Mouse (Mus musculus) adrenal gland, postnatal 36 days (tissue): ENCODE measurements around the gene Gm17555. TPM values are rescaled to one million over a fixed set of nuclear protein-coding genes. Genes with fewer than 3 reads are reported as not detected.
A peak's percentile ranks its signal among the peaks of the same experiment; 100 is the strongest.
"Not testable (repeated sequence)": the region's sequence is repeated elsewhere in the genome, so short reads cannot be mapped to it uniquely, and the experiment has no call there.

Source experiments
- DNase-seq, 2 experiments: peaks; one replicate each; pipeline ENCODE4 v3.0.0; 2021; ENCODE audit warnings: mixed read lengths in 1 of 2
- long read RNA-seq, 2 experiments: library from polyadenylated mRNA; stranded (forward); transcript quantifications; one replicate each; pipeline ENCODE4 v2.0.0; 2021; ENCODE audit warnings: borderline sequencing depth in 2 of 2
- total RNA-seq, 2 experiments: library from RNA; stranded (reverse); gene quantifications; 2 replicates each; pipeline ENCODE4 v1.2.3; 2021

Gm17555 gene
- total RNA-seq: not detected
- long read RNA-seq, experiment 1: 0 reads
- long read RNA-seq, experiment 2: 0 reads

DNA sequence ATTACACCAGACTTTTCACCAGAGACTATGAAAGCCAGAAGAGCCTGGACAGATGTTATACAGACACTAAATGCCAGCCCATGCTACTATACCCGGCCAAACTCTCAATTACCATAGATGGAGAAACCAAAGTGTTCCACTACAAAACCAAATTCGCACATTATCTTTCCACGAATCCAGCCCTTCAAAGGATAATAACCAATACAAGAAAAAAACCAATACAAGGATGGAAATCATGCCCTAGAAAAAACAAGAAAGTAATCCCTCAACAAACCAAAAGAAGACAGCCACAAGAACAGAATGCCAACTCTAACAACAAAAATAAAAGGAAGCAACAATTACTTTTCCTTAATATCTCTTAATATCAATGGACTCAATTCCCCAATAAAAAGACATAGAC is at the start of gene Gm17555:
Gm17555 (plus strand) TSS at position 301 of the 400 bp plus-strand sequence.
- not testable (repeated sequence) for DNase-seq

DNA sequence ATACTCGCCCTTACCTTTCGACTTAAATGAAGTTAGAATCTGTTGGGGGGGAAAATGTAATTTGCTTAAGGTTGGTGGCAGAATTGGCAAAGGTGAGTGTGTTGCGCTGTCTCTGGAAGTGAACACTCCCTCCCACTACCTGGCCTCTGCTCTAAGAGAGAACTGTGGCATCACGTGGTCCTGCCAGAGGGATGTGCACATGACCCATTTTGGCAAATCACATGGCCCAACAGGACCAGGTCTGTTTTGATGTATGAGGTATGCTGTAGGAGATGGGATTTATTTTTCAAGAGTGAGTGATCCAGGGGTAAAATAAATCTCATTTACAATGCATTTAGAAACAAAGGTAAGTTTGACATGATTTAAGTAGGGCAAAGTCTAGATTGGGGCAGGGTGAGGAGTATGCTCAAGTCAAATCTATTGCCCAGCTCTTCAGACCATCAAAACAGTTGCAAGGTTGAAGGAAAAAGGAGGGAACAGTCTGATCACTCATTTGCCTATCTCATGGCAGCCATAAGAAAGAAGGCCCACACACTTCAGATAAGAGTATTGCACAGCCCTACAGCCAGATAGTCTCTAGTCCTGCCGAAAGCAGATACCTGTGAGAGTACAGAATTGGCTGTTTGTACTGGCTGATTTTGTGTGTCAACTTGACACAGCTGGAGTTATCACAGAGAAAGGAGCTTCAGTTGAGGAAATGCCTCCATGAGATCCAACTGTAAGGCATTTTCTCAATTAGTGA is 49.5 kb upstream of the Gm17555 start:
- no peak for DNase-seq

DNA sequence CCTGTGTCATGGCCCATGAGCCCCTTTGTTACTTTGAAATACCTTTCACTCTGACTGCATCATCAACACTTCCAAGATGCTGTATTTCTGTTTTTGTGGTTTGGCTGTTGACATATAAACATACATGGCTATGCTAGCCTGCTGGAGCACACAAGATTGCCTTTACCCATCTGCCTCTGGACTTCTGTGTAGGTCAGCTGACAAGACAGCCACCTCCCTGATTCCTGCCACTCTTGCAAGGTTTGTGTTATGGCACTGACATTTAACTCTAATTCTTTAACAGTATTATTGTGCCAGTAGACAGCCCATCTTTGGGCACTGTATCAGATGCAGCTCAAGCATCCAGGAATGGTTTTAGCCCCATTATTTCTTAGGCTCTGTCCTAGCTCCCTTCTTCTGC is 48.6 kb upstream of the Gm17555 start:
- DNase-seq: no peak

DNA sequence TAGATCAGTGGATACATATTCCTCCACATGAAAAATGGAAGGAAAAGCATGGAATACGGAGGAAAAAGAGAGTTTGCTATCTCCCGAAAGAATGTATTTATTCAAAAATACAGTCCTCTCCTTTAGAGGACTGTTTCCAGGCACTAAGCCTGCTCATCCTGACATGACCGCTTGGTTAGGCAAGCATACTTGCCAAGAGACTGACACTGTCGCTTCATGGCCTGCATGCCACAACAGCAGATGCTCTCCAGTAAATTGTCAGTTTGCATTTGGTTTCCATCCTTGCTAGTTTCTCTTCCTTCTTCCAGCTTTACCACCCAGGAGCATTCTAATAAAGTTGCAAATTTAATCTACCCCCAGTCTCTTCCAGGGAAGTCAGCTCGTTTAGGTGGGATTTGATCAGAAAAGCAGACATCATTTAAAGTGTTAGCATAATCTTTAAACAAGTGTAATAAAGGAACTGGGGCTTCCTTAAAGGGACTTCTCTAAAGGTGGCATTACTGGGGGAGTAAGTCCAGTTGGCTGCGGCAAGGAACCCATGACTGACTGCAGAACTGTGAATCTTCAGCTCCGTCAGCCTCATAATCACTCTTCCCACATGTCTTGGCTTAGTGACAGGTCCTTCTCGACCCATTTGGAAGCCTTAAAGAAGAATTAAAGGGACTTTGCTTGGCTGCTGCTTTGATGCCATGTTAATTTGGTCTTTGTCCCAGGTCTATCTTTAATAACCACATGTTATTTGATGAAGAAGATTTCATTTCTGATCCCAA is 47.9 kb upstream of the Gm17555 start:
- DNase-seq: no peak

DNA sequence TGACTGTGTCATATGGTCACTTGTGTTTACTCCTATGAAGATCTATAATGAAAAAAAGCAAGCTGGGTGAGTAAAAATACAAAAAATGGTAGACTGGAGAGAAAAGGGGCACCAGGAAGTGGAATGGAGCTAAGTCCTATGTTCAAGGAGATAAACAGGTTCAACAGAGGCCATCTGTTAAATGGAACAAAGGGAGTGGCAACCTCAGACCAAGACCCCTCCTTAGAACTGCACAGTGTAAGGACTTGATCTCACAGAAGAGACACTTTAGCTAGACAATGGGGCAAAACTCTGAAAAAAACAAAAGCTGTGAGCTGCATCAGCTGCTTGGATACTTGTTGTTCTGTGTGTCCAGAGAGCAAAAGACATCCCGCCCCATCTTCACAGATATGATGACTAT is 43.5 kb upstream of the Gm17555 start:
- DNase-seq: no peak

DNA sequence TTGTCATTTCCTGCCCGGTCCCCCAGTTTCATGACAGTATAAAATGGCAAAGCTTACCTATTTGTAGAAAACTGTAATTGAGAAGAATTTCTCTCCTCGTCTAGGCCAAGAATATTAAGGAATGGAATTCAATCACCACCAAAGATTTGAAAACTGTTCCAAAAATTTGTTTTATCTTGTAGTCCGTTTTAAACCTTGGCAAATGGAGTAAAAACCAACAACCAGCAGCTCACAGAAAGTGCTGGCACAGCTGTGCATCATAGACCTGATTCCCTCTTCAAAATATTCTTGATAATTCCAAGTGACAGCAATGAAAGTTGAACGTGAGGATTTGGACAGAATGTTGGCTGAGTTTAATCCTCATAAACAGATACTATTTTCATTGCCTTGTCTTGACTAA is 23.6 kb upstream of the Gm17555 start:
- DNase-seq: no peak

DNA sequence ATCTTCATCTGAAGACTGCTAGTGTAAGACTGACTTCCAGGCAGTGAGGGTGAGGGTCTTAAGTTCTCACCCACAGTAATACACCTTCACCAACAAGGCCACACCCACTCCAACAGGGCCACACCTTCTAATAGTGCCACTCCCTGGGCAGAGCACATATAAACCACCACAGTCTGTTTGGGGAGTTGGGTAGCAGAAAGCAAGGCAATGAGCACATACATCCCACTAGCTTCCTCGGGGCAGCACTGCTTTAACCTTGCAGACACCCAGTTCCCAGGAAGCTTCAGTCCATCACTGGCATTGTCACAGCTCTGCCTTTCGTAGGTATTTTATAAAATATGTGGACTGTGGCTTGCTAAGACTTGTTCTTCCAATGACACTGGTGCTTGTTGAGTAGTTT is 22.8 kb upstream of the Gm17555 start:
- DNase-seq: no peak

DNA sequence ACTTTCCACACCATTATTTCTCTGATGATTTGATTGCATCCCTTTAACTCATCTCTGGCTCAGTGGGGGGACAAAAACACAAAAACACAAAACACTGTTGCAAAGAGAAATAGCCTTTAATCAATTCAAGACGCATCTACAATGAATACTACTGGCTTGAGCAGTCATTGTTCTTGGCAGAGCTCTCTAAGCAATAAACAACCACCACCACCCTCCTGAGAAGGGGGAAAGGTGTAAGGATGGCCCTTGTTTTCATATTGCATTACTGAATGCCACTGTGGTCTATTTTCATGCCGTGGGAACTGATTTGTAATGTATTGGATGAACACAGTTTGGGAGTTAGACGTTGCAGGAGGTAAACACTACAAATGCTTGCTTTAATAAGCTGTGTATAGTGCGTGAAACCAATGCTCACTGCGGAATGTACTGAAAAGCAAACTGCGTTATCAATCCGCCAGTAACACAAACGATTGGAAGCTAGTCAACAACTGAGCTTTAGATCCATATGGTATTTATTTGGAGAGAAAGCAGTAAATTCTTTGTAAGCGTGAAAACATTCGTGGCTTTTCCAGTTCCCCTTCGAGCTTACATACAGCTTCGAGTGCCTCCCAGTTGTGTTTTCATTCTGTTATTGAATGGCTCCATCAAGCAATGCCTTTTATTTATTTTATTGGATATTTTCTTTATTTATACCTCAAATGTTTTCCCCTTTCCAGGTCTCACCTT is 19.1 kb upstream of the Gm17555 start:
- no peak for DNase-seq

DNA sequence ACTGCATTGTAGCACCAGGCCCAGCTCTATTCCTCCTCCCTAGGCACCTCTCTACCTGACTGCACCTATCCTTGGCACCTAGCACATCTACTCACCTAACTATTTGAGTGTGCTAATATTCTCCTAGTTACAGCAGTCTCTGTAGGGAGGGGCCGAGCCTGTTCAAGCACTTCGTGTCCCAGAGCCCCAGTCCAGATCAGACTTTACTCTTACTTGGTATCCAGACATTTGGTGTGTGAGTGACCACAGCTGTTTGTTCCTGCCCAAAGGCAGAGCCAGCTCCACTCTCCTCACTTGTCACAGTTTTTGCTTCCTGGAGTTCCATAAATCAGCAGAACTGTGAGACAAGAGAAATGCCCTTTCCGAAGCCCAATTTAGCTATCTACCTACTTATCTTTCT is 15.9 kb upstream of the Gm17555 start:
- no peak for DNase-seq

DNA sequence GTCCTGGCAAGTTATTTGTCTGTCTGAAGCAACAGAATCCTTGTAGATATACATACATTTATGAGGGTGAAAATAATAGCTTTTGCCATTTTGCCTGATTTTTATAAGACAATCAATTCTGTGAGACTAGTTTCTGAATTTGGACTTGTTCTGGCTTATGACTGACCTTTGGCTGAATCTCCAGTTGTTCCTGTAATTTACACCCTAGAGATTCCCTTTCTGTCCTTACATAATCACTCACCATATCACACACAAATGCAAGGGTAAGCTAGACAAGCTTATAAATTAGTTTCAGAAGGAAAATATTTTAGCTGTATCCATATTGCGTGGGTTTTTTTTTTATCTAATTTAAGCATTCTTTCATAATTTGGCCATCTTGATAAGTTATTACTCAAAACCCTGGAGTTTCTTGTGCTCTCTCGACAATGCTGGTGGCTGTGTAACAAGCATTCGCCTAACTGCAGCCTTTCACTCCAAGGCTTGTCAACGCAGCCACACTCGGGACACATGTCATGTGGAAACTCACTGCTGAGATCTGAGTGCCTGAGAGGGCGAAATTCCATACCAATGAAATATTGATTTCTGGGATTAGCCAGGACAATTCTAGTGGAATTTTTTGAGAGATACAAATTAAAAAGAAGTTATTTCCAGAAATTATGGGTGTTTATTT is 3.8 kb upstream of the Gm17555 start:
- peak in 1 of 2 experiments; percentile 2 for DNase-seq

DNA sequence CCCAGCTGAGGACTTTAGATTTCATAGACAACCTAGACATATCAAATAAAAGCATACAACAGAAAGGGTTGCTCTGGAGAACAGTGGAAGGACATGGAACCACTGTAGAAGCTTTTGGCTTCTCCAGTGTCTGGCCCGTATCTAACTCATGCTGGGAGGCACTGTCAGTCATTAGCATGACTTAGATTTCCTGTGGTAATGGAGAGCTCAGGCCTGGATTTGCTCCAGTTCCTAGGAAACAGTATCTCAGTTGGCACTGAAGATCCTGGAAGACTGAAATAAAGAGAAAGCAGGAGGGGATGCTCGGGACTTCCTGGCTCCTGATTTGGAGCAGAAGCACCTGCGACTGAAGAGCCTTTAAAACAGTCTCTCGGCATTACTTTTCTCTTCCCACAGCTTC is 12.7 kb downstream of the Gm17555 start:
- no peak for DNase-seq

DNA sequence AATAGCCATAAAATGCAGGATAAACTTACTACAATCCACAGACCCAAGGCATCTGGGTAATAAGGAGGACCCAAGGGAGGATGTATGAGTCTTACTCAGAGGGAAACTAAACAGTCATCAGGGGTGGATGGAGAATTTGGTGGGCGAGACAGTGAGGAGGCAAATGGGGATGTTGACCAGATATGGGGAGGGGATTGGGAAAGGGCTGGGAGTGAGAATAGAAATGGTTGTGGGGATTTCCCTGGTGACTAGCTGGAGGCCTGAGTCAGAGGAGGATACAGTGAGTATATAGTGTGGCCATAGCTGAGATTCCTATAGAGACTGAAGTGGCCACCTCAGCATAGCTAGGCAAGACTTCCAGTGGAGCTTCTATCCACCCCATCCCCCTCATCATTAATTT is 16.8 kb downstream of the Gm17555 start:
- DNase-seq: no peak

DNA sequence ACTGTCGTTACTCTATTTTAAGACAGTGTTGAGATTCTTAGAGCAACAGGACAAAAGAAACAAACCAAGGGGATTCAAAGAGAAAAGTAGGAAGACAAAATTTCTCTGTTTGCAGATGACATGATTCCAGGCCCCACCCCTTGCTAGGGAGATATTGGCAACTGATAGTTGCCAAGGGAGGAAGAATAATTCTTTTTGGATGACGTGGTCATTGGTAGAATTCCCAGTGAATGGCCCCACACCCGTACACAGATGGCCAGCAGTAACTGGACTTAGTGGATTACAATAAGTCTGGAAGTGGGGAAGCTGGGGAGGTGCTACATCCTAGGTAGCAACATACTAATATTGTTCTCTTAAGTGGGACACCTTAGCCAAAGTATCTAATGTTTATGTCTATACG is 22.0 kb downstream of the Gm17555 start:
- no peak for DNase-seq

DNA sequence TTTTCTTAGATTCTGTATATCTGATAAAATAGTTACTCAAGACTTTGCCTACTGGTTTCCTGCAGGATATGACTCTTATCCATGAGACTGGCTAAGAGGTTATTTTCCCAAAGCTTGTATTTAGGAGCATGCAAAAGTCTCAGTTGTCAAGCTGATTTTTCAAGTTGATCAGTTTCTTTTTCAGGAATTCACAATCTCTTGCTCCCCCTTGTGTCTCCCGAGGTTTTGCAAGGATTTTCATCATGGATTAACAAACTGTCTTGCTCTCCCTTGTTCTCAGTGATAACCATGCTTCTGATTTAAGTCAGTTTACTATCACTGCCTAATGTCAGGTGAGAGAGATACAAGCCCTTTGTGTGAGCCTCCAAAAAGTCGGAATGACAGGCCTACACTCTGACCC is 30.5 kb downstream of the Gm17555 start:
- DNase-seq: peak in 1 of 2 experiments; percentile 39

DNA sequence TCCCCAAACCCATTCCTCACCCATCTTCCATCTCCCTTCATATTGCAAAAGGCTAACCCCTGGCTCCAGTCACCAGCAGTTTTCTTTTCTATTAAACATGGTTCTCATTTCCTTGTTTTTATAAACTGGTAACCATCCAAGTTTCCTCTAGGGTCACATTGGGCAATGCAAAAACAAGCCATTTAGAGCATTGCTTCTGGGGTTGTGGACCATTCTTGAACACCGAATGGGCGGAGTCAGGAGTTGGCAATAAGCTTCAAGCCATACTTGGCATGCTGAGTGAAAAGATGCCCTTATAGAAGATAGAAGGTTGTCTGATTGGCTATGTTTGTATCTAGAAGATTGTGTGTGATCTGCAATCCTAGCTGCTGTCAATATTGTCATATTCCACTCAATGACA is 33.6 kb downstream of the Gm17555 start:
- DNase-seq: no peak

DNA sequence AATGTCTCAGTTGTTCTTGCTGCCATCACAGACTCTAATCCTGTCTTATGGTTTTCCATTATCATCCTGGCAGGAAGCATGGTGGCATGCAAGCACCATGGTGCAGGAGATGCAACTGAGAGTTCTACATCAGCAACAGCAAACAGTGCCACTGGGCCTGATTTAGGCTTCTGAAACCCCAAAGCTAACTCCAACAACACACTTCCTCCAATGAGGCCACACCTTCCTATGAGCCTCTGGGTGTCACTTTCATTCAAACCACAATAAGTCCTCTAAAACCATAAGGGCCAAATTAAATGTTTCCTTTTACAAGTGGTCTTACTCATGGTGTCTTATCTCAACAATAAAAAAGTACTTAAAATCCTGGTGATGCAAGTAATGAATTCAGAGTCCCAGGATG is 37.3 kb downstream of the Gm17555 start:
- DNase-seq: no peak

Other genes with a start within 250 kb of the Gm17555 start
- gene Fgf7, start 180.4 kb upstream of the Gm17555 start, total RNA-seq: 1 to 10 TPM in 1 of 2 experiments, under 1 TPM in 1; 0.72 to 1.1 TPM
- gene Fam227b, start 63.1 kb upstream of the Gm17555 start, total RNA-seq: under 1 TPM in 1 of 2 experiments, not detected in 1; 0.23 TPM
- gene Dtwd1, start 63.0 kb upstream of the Gm17555 start, total RNA-seq: 10 to 100 TPM; 10.2 to 12.8 TPM